Mouse (Mus musculus) stomach, postnatal 0 days (tissue): ENCODE measurements at regions not wholly inside any gene's neighbourhood (a gene's known extent, or its start where the extent isn't known, plus 50 kb on each side); places are given as distances from the start of the nearest gene placed in this dataset.

Experiments
- ATAC-seq: fragments of 200-750 bp; cut with Nextera tagmentation; 2 replicates; pipeline ENCODE4 v1.8.0; 2017; ENCODE audit not compliant: low FRiP score, low TSS enrichment
- DNase-seq: peaks from one replicate; pipeline ENCODE4 v3.0.0-alpha.2; 2016; ENCODE audit warnings: low spot score
- H3K27ac ChIP-seq: fragments of 300-500 bp; sonication (generic); replicated peaks from 2 replicates; pipeline ENCODE4 v1.5.1; 2014; ENCODE audit warnings: mild to moderate bottlenecking, control low read depth
- H3K27me3 ChIP-seq: fragments of 300-500 bp; sonication (generic); 2 replicates; pipeline ENCODE4 v1.6.1; 2014; ENCODE audit warnings: low read length; ENCODE audit not compliant: control insufficient read depth, insufficient read depth
- H3K36me3 ChIP-seq: fragments of 300-500 bp; sonication (generic); 2 replicates; pipeline ENCODE4 v1.6.1; 2014; ENCODE audit warnings: low read length, mixed read lengths; ENCODE audit not compliant: control insufficient read depth, insufficient read depth
- H3K4me1 ChIP-seq: fragments of 300-500 bp; sonication (generic); replicated peaks from 2 replicates; pipeline ENCODE4 v1.6.1; 2014; ENCODE audit warnings: antibody characterized with exemption; ENCODE audit not compliant: control insufficient read depth, insufficient read depth
- H3K4me2 ChIP-seq: fragments of 300-500 bp; sonication (generic); replicated peaks from 2 replicates; pipeline ENCODE4 v1.6.1; 2014; ENCODE audit warnings: low read depth, mild to moderate bottlenecking, control low read depth, moderate library complexity
- H3K4me3 ChIP-seq: fragments of 300-500 bp; sonication (generic); 2 replicates; pipeline ENCODE4 v1.5.1; 2014; ENCODE audit warnings: low read depth, low read length, control low read depth
- H3K9ac ChIP-seq: fragments of 300-500 bp; sonication (generic); 2 replicates; pipeline ENCODE4 v1.6.1; 2014; ENCODE audit warnings: mild to moderate bottlenecking, low read length, control low read depth, mixed read lengths
- H3K9me3 ChIP-seq: fragments of 300-500 bp; sonication (generic); 2 replicates; pipeline ENCODE4 v1.6.1; 2016; ENCODE audit warnings: low read length; ENCODE audit not compliant: control insufficient read depth
- CTCF ChIP-seq: IDR thresholded peaks from 2 replicates; pipeline ENCODE4 v1.5.1; 2016; ENCODE audit warnings: antibody characterized with exemption, low read depth, mild to moderate bottlenecking, moderate library complexity
- EP300 ChIP-seq: optimal IDR thresholded peaks from 2 replicates; pipeline ENCODE3; 2016; ENCODE audit warnings: antibody characterized with exemption
- WGBS: fragments of 180-500 bp; shearing (Covaris S2); extraction: QIAGEN DNeasy Blood & Tissue Kit; methylation state at CpG from one replicate; pipeline ENCODE4 v1.1.7; 2014; 5-methylcytosine and 5-hydroxymethylcytosine counted together

GRCm38 (mm10) chr11:25005491-25005890 lies 927.6 kb downstream of the Bcl11a start:
- no peaks in the 10 kb centered on the region for H3K9me3 ChIP-seq
- no peak overlapping the region for H3K4me3 ChIP-seq
- H3K27me3 ChIP-seq = no peaks in the 10 kb centered on the region
- ATAC-seq (no peak), DNase-seq (no peak)
- TF ChIP-seq CTCF = no peak
- no peak for TF ChIP-seq EP300
- no peak overlapping the region for H3K9ac ChIP-seq
- no peak overlapping the region for H3K4me2 ChIP-seq
- no peaks in the 10 kb centered on the region for H3K4me1 ChIP-seq
- 13% methylated on average over 5 of the region's 5 CpGs for WGBS
- no peak overlapping the region for H3K27ac ChIP-seq
- H3K36me3 ChIP-seq = no peaks in the 10 kb centered on the region

DNA sequence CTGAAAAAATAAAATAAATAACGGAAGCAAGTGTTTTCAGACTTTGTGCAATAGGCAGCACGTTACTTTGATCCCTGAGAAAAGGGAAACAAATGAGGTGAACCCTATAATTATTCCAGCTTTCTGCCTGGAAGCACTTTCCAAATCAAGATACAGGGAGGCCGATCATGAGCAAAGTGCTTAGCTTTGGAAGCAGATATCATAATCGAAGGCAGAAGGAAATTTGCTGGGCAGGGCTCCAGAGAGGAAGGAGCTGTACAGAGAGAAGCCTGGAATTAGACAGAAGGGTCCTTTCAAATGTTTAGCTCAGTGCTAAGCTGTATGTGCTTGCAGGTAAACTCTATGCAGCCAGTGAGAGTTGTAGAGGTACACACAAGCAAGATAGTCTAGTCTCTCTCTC lies 948.9 kb downstream of the Bcl11a start:
- DNase-seq = no peak
- 53% methylated on average over 4 of the region's 4 CpGs for WGBS

GRCm38 (mm10) chr11:25040983-25041382 lies 963.1 kb downstream of the Bcl11a start:
- no peak overlapping the region for H3K4me3 ChIP-seq
- H3K27me3 ChIP-seq = no peaks in the 10 kb centered on the region
- WGBS = 47% methylated on average over 4 of the region's 4 CpGs
- DNase-seq (no peak), ATAC-seq (no peak)
- H3K27ac ChIP-seq = no peak overlapping the region
- no peak overlapping the region for H3K9ac ChIP-seq
- H3K9me3 ChIP-seq = no peaks in the 10 kb centered on the region
- H3K4me2 ChIP-seq = no peak overlapping the region
- H3K4me1 ChIP-seq = no peaks in the 10 kb centered on the region
- no peaks in the 10 kb centered on the region for H3K36me3 ChIP-seq
- TF ChIP-seq CTCF (no peak), EP300 (no peak)

More for the DNA sequence above, 948.9 kb downstream of the Bcl11a start:
- H3K36me3 ChIP-seq = no peaks in the 10 kb centered on the region
- H3K27ac ChIP-seq = no peak overlapping the region
- no peaks in the 10 kb centered on the region for H3K9me3 ChIP-seq
- H3K9ac ChIP-seq = no peak overlapping the region
- TF ChIP-seq CTCF (no peak), EP300 (no peak)
- H3K27me3 ChIP-seq = no peaks in the 10 kb centered on the region
- ATAC-seq = no peak
- no peak overlapping the region for H3K4me3 ChIP-seq
- no peaks in the 10 kb centered on the region for H3K4me1 ChIP-seq
- no peak overlapping the region for H3K4me2 ChIP-seq

DNA sequence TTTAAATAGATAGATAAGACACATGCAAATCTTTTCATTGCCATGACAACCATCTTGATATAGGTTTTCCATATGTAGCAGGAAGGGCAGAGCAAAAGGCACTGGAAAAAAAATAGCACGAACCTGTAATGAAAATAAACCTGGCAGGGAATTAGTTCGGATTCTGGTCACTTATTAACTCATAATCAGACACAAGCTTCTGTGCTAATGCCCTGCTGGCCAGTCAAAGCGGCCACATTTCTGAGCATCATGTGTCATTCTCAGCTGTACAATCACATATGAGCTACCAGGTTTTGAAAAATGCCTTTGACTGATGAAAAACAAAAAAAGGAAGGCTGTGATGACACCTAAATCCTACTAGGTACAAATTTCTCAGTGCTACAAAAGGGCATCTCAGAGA lies 964.9 kb downstream of the Bcl11a start:
- ATAC-seq = no peak
- H3K4me3 ChIP-seq = no peak overlapping the region
- WGBS = 59% methylated on average over 3 of the region's 3 CpGs

DNA sequence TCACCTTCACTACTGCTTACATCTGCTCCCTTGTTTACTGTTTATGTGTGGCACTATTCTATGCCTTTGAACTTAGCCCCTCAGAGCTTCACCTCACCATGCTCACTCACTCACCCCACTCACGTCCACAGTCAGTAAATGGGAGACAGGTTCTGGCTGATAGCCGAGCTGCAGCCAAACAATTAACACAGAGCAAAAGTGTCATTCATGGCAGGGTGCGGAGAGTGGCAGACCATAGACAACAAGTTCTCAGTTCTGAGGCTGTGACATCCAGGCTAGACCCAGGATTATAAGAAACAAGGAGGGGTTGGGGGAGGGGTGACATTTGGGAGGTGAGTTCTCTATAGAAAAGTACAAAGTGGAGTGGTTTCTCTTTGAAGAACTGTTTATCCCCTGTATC lies 967.5 kb downstream of the Bcl11a start:
- WGBS = 60% methylated on average over 3 of the region's 3 CpGs
- H3K36me3 ChIP-seq = no peaks in the 10 kb centered on the region
- no peak overlapping the region for H3K4me3 ChIP-seq
- ATAC-seq = no peak
- no peak overlapping the region for H3K9ac ChIP-seq
- no peak for DNase-seq
- no peaks in the 10 kb centered on the region for H3K27me3 ChIP-seq
- H3K4me1 ChIP-seq = no peaks in the 10 kb centered on the region
- H3K4me2 ChIP-seq = no peak overlapping the region
- no peaks in the 10 kb centered on the region for H3K9me3 ChIP-seq
- H3K27ac ChIP-seq = no peak overlapping the region
- no peak for TF ChIP-seq CTCF
- no peak for TF ChIP-seq EP300

More for the DNA sequence above, 964.9 kb downstream of the Bcl11a start:
- no peaks in the 10 kb centered on the region for H3K4me1 ChIP-seq
- H3K27ac ChIP-seq = no peak overlapping the region
- TF ChIP-seq EP300 (no peak), CTCF (no peak)
- no peak overlapping the region for H3K4me2 ChIP-seq
- no peak for DNase-seq
- no peaks in the 10 kb centered on the region for H3K27me3 ChIP-seq
- H3K9me3 ChIP-seq = no peaks in the 10 kb centered on the region
- no peaks in the 10 kb centered on the region for H3K36me3 ChIP-seq
- no peak overlapping the region for H3K9ac ChIP-seq

- Histone ChIP-seq H3K4me3 (no peak overlapping the region), H3K9ac (no peak overlapping the region), H3K4me2 (no peak overlapping the region), H3K27me3 (no peaks in the 10 kb centered on the region), H3K36me3 (no peaks in the 10 kb centered on the region), H3K27ac (no peak overlapping the region), H3K9me3 (no peaks in the 10 kb centered on the region), H3K4me1 (no peaks in the 10 kb centered on the region)
- DNase-seq (no peak), ATAC-seq (no peak)
- 45% methylated on average over 7 of the region's 7 CpGs for WGBS
- TF ChIP-seq EP300 = no peak
- TF ChIP-seq CTCF = peak; percentile 51
Observed at GRCm38 (mm10) chr11:25045977-25046376, 968.1 kb downstream of the Bcl11a start.
